Mouse (Mus musculus): Measurements from ENCODE around the gene Tmem150c. TPM values are rescaled to one million over a fixed set of nuclear protein-coding genes. Genes with fewer than 3 reads are reported as not detected.

Tmem150c gene
- total and polyA plus RNA-seq, 2 experiments = 0.07 TPM; not detected in 1

GRCm38 (mm10) chr5:100110581-100110980 lies 49.0 kb downstream of the Tmem150c start:
- no peak for DNase-seq (ENCODE audit: extremely low read depth, low read depth, low spot score)
- H3K4me1 ChIP-seq (ENCODE audit: control insufficient read depth, insufficient read depth, low read length) = no peaks in the 10 kb centered on the region
- TF ChIP-seq CTCF (IDR thresholded peaks at IDR 0.05; ENCODE audit: low read depth, low read length) = no peak
- TF ChIP-seq POLR2A (IDR thresholded peaks at IDR 0.05; ENCODE audit: extremely low read depth, insufficient read depth, low read length) = no peak
- WGBS = 83% methylated on average over 3 of the region's 3 CpGs
- no peaks in the 10 kb centered on the region for H3K79me2 ChIP-seq (ENCODE audit: control insufficient read depth, insufficient read depth, low read length)
- no peak overlapping the region for H3K9ac ChIP-seq (ENCODE audit: low read depth, low read length)
- no peak overlapping the region for H3K27ac ChIP-seq (replicated peaks; ENCODE audit: insufficient read depth, low read depth, low read length)
- H3K27me3 ChIP-seq (ENCODE audit: control insufficient read depth, insufficient read depth, low read length) = no peaks in the 10 kb centered on the region
- H3K36me3 ChIP-seq (ENCODE audit: control insufficient read depth, insufficient read depth, low read length) = no peaks in the 10 kb centered on the region
- H3K4me3 ChIP-seq (ENCODE audit: insufficient read depth, low read depth, low read length) = no peak overlapping the region

- H3K27ac ChIP-seq (replicated peaks; ENCODE audit: insufficient read depth, low read depth, low read length) = no peak overlapping the region
- no peak overlapping the region for H3K9ac ChIP-seq (ENCODE audit: low read depth, low read length)
- no peaks in the 10 kb centered on the region for H3K79me2 ChIP-seq (ENCODE audit: control insufficient read depth, insufficient read depth, low read length)
- DNase-seq (ENCODE audit: extremely low read depth, low read depth, low spot score) = no peak
- H3K36me3 ChIP-seq (ENCODE audit: control insufficient read depth, insufficient read depth, low read length) = no peaks in the 10 kb centered on the region
- WGBS = 70% methylated on average over 7 of the region's 7 CpGs
- no peak for TF ChIP-seq CTCF (IDR thresholded peaks at IDR 0.05; ENCODE audit: low read depth, low read length)
- TF ChIP-seq POLR2A (IDR thresholded peaks at IDR 0.05; ENCODE audit: extremely low read depth, insufficient read depth, low read length) = no peak
- no peaks in the 10 kb centered on the region for H3K4me1 ChIP-seq (ENCODE audit: control insufficient read depth, insufficient read depth, low read length)
- no peaks in the 10 kb centered on the region for H3K27me3 ChIP-seq (ENCODE audit: control insufficient read depth, insufficient read depth, low read length)
- H3K4me3 ChIP-seq (ENCODE audit: insufficient read depth, low read depth, low read length) = no peak overlapping the region
Observed at GRCm38 (mm10) chr5:100109543-100110282, 49.9 kb downstream of the Tmem150c start.

GRCm38 (mm10) chr5:100108866-100109265 lies 50.7 kb downstream of the Tmem150c start:
- Histone ChIP-seq H3K36me3 (ENCODE audit: control insufficient read depth, insufficient read depth, low read length) (no peaks in the 10 kb centered on the region), H3K27me3 (ENCODE audit: control insufficient read depth, insufficient read depth, low read length) (no peaks in the 10 kb centered on the region), H3K79me2 (ENCODE audit: control insufficient read depth, insufficient read depth, low read length) (no peaks in the 10 kb centered on the region), H3K9ac (ENCODE audit: low read depth, low read length) (no peak overlapping the region), H3K27ac (replicated peaks; ENCODE audit: insufficient read depth, low read depth, low read length) (no peak overlapping the region), H3K4me1 (ENCODE audit: control insufficient read depth, insufficient read depth, low read length) (no peaks in the 10 kb centered on the region), H3K4me3 (ENCODE audit: insufficient read depth, low read depth, low read length) (no peak overlapping the region)
- TF ChIP-seq POLR2A (IDR thresholded peaks at IDR 0.05; ENCODE audit: extremely low read depth, insufficient read depth, low read length) (no peak), CTCF (IDR thresholded peaks at IDR 0.05; ENCODE audit: low read depth, low read length) (no peak)
- 93% methylated on average over 9 of the region's 9 CpGs for WGBS
- DNase-seq (ENCODE audit: extremely low read depth, low read depth, low spot score) = no peak

- Histone ChIP-seq H3K27me3 (ENCODE audit: control insufficient read depth, insufficient read depth, low read length) (no peaks in the 10 kb centered on the region), H3K4me1 (ENCODE audit: control insufficient read depth, insufficient read depth, low read length) (no peaks in the 10 kb centered on the region), H3K79me2 (ENCODE audit: control insufficient read depth, insufficient read depth, low read length) (no peaks in the 10 kb centered on the region), H3K27ac (replicated peaks; ENCODE audit: insufficient read depth, low read depth, low read length) (no peak overlapping the region), H3K9ac (ENCODE audit: low read depth, low read length) (no peak overlapping the region), H3K4me3 (ENCODE audit: insufficient read depth, low read depth, low read length) (no peak overlapping the region), H3K36me3 (ENCODE audit: control insufficient read depth, insufficient read depth, low read length) (no peaks in the 10 kb centered on the region)
- DNase-seq (ENCODE audit: extremely low read depth, low read depth, low spot score) = no peak
- TF ChIP-seq POLR2A (IDR thresholded peaks at IDR 0.05; ENCODE audit: extremely low read depth, insufficient read depth, low read length) (no peak), CTCF (IDR thresholded peaks at IDR 0.05; ENCODE audit: low read depth, low read length) (no peak)
- 91% methylated on average over 1 of the region's 1 CpGs for WGBS
Observed at GRCm38 (mm10) chr5:100102395-100102794, 57.2 kb downstream of the Tmem150c start.

- H3K79me2 ChIP-seq (ENCODE audit: control insufficient read depth, insufficient read depth, low read length) = no peaks in the 10 kb centered on the region
- H3K36me3 ChIP-seq (ENCODE audit: control insufficient read depth, insufficient read depth, low read length) = no peaks in the 10 kb centered on the region
- H3K27ac ChIP-seq (replicated peaks; ENCODE audit: insufficient read depth, low read depth, low read length) = no peak overlapping the region
- no peak for DNase-seq (ENCODE audit: extremely low read depth, low read depth, low spot score)
- 92% methylated on average over 4 of the region's 4 CpGs for WGBS
- H3K4me3 ChIP-seq (ENCODE audit: insufficient read depth, low read depth, low read length) = no peak overlapping the region
- H3K4me1 ChIP-seq (ENCODE audit: control insufficient read depth, insufficient read depth, low read length) = no peaks in the 10 kb centered on the region
- H3K27me3 ChIP-seq (ENCODE audit: control insufficient read depth, insufficient read depth, low read length) = no peaks in the 10 kb centered on the region
- H3K9ac ChIP-seq (ENCODE audit: low read depth, low read length) = no peak overlapping the region
- no peak for TF ChIP-seq POLR2A (IDR thresholded peaks at IDR 0.05; ENCODE audit: extremely low read depth, insufficient read depth, low read length)
- TF ChIP-seq CTCF (IDR thresholded peaks at IDR 0.05; ENCODE audit: low read depth, low read length) = no peak
Observed at GRCm38 (mm10) chr5:100097967-100098366, 61.6 kb downstream of the Tmem150c start.

- TF ChIP-seq POLR2A (IDR thresholded peaks at IDR 0.05; ENCODE audit: extremely low read depth, insufficient read depth, low read length) (no peak), CTCF (IDR thresholded peaks at IDR 0.05; ENCODE audit: low read depth, low read length) (no peak)
- Histone ChIP-seq H3K27me3 (ENCODE audit: control insufficient read depth, insufficient read depth, low read length) (no peaks in the 10 kb centered on the region), H3K4me3 (ENCODE audit: insufficient read depth, low read depth, low read length) (no peak overlapping the region), H3K27ac (replicated peaks; ENCODE audit: insufficient read depth, low read depth, low read length) (no peak overlapping the region), H3K4me1 (ENCODE audit: control insufficient read depth, insufficient read depth, low read length) (no peaks in the 10 kb centered on the region), H3K36me3 (ENCODE audit: control insufficient read depth, insufficient read depth, low read length) (no peaks in the 10 kb centered on the region), H3K79me2 (ENCODE audit: control insufficient read depth, insufficient read depth, low read length) (no peaks in the 10 kb centered on the region), H3K9ac (ENCODE audit: low read depth, low read length) (no peak overlapping the region)
- no peak for DNase-seq (ENCODE audit: extremely low read depth, low read depth, low spot score)
- 65% methylated on average over 5 of the region's 5 CpGs for WGBS
Observed at GRCm38 (mm10) chr5:100096955-100097354, 62.7 kb downstream of the Tmem150c start.
